Comparison of ENCODE assay signal across 23 mouse cellular contexts in the genomic region with DNA sequence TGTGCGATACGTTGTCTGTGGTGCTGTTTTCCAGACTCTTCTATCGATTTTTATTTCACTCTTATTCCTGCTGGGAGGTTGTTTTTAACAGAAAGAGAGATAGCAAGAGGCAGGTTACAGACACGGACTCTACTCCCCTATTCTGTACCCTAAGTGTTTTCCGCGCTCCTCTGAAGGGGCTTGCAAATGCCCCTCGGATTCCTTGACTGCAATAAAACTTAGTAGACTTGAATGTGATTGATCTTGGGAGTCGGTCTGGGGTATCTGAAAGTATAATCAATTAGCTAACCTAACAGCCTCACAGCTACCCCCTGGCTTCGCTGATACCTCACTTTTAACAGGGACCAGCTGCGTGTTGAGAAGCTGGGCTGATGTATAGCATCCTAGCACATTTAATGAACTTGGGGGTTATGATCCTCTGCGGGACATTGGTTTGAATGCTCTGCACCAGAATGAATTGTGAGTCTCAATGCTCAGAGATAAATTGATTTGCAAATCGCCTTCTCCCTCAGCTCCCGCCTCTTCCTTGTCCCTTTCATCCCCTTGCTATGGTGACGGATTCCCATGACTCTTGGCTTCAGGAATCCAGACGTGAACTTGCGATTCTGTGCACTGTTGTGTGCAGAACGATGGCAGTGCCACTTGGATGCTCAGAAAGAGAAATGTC. TPM values are rescaled to one million over a fixed set of nuclear protein-coding genes. Genes with fewer than 3 reads are reported as not detected.
DNase-seq lines count a peak whose midpoint lies in the region; ATAC-seq and TF ChIP-seq lines count a peak whose summit lies in the region.
"Had no signal": no experiment of that assay in that cellular context is flagged by ENCODE, and none has a peak within 500 bp of the region (broad histone marks: within the 10 kb centered on the region; RNA-seq: fewer than 3 reads in every experiment).

No protein-coding gene starts in this region.

- no peak overlapping the region for H3K27ac ChIP-seq in hindbrain, postnatal 0 days
- H3K27ac ChIP-seq in midbrain, embryonic 16.5 days (ENCODE audit: low read length), result no peak overlapping the region
- H3K27ac ChIP-seq: kidney, embryonic 15.5 days; liver, embryonic 12.5 days had no signal

- H3K9me3 ChIP-seq in hindbrain, postnatal 0 days (ENCODE audit: low read length), result no peaks in the 10 kb centered on the region
- no peaks in the 10 kb centered on the region for H3K9me3 ChIP-seq in midbrain, embryonic 16.5 days (replicated peaks; ENCODE audit: control insufficient read depth, low read length, poor library complexity, severe bottlenecking)
- H3K9me3 ChIP-seq: liver, embryonic 12.5 days had no signal

- TF ChIP-seq CTCF in brain, embryonic 14.5 days (IDR thresholded peaks at IDR 0.05; ENCODE audit: borderline replicate concordance, extremely low read depth, insufficient read depth, insufficient read length), result no peak
- no peak for TF ChIP-seq CTCF in hindbrain, postnatal 0 days (IDR thresholded peaks at IDR 0.05; ENCODE audit: low read depth)

- H3K9ac ChIP-seq in hindbrain, postnatal 0 days (replicated peaks; ENCODE audit: low read length), result no peak overlapping the region
- H3K9ac ChIP-seq in midbrain, embryonic 16.5 days (ENCODE audit: low read depth, low read length), result 0 out of 2 replicates have a peak overlapping the region, but pooled peaks have one; percentile 42
- H3K9ac ChIP-seq: kidney, embryonic 15.5 days; liver, embryonic 12.5 days; lung, embryonic 14.5 days had no signal

- peak; percentile 55; the same call in 1 of the 2 replicates for ATAC-seq in hindbrain, postnatal 0 days
- ATAC-seq in midbrain, embryonic 16.5 days, result no peak
- ATAC-seq in granulocyte monocyte progenitor cell, adult 5-6 weeks (replicated peaks; ENCODE audit: poor library complexity, severe bottlenecking), result no peak
- ATAC-seq: liver, embryonic 12.5 days had no signal

- WGBS in hindbrain, postnatal 0 days, result 29% methylated on average over 17 of the region's 17 CpGs
- 30% methylated on average over 17 of the region's 17 CpGs for WGBS in midbrain, embryonic 16.5 days

- DNase-seq in brain, embryonic 14.5 days (ENCODE audit: low read depth), result peak; percentile 68
- DNase-seq in embryo, embryonic 11 days, result peak; percentile 48
- peak; percentile 45 for DNase-seq in hindbrain, postnatal 0 days (ENCODE audit: low spot score)
- DNase-seq in frontal cortex, postnatal 25 days (ENCODE audit: low spot score in 2 of 2), result no peak
- DNase-seq in kidney, postnatal 4 days, result no peak
- DNase-seq: cerebellum, adult 9-10 months; gastrocnemius, postnatal 14 days; heart, postnatal 14 days; layer of hippocampus, postnatal 36 days; lung, embryonic 14.5 days; lung, postnatal 4 days; thymus, adult 2 months had no signal

- no peaks in the 10 kb centered on the region for H3K27me3 ChIP-seq in hindbrain, postnatal 0 days (ENCODE audit: insufficient read depth, low read length)
- H3K27me3 ChIP-seq in midbrain, embryonic 16.5 days (ENCODE audit: control insufficient read depth, insufficient read depth, low read depth, low read length), result no peaks in the 10 kb centered on the region
- H3K27me3 ChIP-seq: liver, embryonic 12.5 days had no signal

- peak overlapping the region; percentile 45 for H3K4me2 ChIP-seq in hindbrain, postnatal 0 days (ENCODE audit: low read depth, low read length)
- peak overlapping the region; percentile 24 for H3K4me2 ChIP-seq in midbrain, embryonic 16.5 days (ENCODE audit: low read length)
- H3K4me2 ChIP-seq: heart, embryonic 11.5 days; kidney, embryonic 15.5 days; liver, embryonic 12.5 days; lung, embryonic 14.5 days had no signal

- H3K4me1 ChIP-seq in hindbrain, postnatal 0 days (ENCODE audit: insufficient read depth, low read length), result peaks cover 4% of the 10 kb centered on the region; the same call in 1 of the 2 replicates
- H3K4me1 ChIP-seq in midbrain, embryonic 16.5 days (ENCODE audit: control insufficient read depth, insufficient read depth, low read length), result peaks cover 11% of the 10 kb centered on the region
- H3K4me1 ChIP-seq: kidney, embryonic 15.5 days; liver, embryonic 12.5 days had no signal

- TF ChIP-seq POLR2A in brain, embryonic 14.5 days (IDR thresholded peaks at IDR 0.05; ENCODE audit: borderline replicate concordance, extremely low read depth, insufficient read depth, insufficient read length, poor library complexity, severe bottlenecking), result no peak

- H3K4me3 ChIP-seq in hindbrain, postnatal 0 days (ENCODE audit: low read length), result no peak overlapping the region
- H3K4me3 ChIP-seq in midbrain, embryonic 16.5 days (ENCODE audit: low read depth, low read length), result no peak overlapping the region
- H3K4me3 ChIP-seq: erythroblast, embryonic 14.5 days; kidney, embryonic 15.5 days; liver, embryonic 12.5 days had no signal

- no peaks in the 10 kb centered on the region for H3K36me3 ChIP-seq in hindbrain, postnatal 0 days (ENCODE audit: insufficient read depth, low read length)
- H3K36me3 ChIP-seq in midbrain, embryonic 16.5 days (ENCODE audit: control insufficient read depth, insufficient read depth, low read length), result no peaks in the 10 kb centered on the region
- H3K36me3 ChIP-seq: kidney, embryonic 15.5 days; liver, embryonic 12.5 days had no signal

RNA-seq across cellular contexts. Expression of a gene that starts 31.7 kb away (rescaled TPM):
- polyA plus RNA-seq in brain, embryonic 14.5 days (2012; rRNA removed), result 0.15 and 0.62 TPM in 2 replicates
- total RNA-seq in hindbrain, postnatal 0 days (2014; rRNA removed), result 0.26 TPM in 1 of 2 replicates, not detected in the other
- polyA plus RNA-seq in hindbrain, postnatal 0 days (2015; fragmentation: Nextera tagmentation; extraction: Ambion mirVana), result 0.68 TPM in 2 replicates
- 0.57 and 0.90 TPM in 2 replicates for polyA plus RNA-seq in midbrain, embryonic 16.5 days (2015; fragmentation: Nextera tagmentation; extraction: Ambion mirVana)
- total RNA-seq in granulocyte monocyte progenitor cell, adult 5-6 weeks (2014; fragmentation: Nextera tagmentation), result not detected in 2 replicates
- total RNA-seq in granulocyte monocyte progenitor cell, adult 5-6 weeks (2017), result not detected in 2 replicates
- total RNA-seq: ES-E14; gastrocnemius, postnatal 14 days; monocyte, adult 5-6 weeks had no signal
- polyA plus RNA-seq: erythroblast, embryonic 14.5 days; intestine, embryonic 14.5 days; kidney, embryonic 15.5 days; liver, embryonic 12.5 days; lung, embryonic 14.5 days; small intestine, adult 2 months; stomach, embryonic 14.5 days had no signal

RNA-seq across cellular contexts. Expression of a gene that starts 50.0 kb away (rescaled TPM):
- polyA plus RNA-seq in brain, embryonic 14.5 days (2012; rRNA removed), result 6.1 and 6.2 TPM in 2 replicates
- 6.6 and 7.2 TPM in 2 replicates for total RNA-seq in hindbrain, postnatal 0 days (2014; rRNA removed)
- 2.7 and 3.1 TPM in 2 replicates for polyA plus RNA-seq in hindbrain, postnatal 0 days (2015; fragmentation: Nextera tagmentation; extraction: Ambion mirVana)
- 3.5 and 4.3 TPM in 2 replicates for polyA plus RNA-seq in midbrain, embryonic 16.5 days (2015; fragmentation: Nextera tagmentation; extraction: Ambion mirVana)
- 18.2 and 19.1 TPM in 2 replicates for total RNA-seq in granulocyte monocyte progenitor cell, adult 5-6 weeks (2014; fragmentation: Nextera tagmentation)
- total RNA-seq in granulocyte monocyte progenitor cell, adult 5-6 weeks (2017), result 15.8 and 16.7 TPM in 2 replicates

RNA-seq across cellular contexts. Expression of a gene that starts 50.0 kb away (rescaled TPM):
- 1.00 and 2.6 TPM in 2 replicates for polyA plus RNA-seq in brain, embryonic 14.5 days (2012; rRNA removed)
- 1.8 and 2.8 TPM in 2 replicates for total RNA-seq in hindbrain, postnatal 0 days (2014; rRNA removed)
- polyA plus RNA-seq in hindbrain, postnatal 0 days (2015; fragmentation: Nextera tagmentation; extraction: Ambion mirVana), result 2.8 and 4.7 TPM in 2 replicates
- 1.7 and 1.9 TPM in 2 replicates for polyA plus RNA-seq in midbrain, embryonic 16.5 days (2015; fragmentation: Nextera tagmentation; extraction: Ambion mirVana)
- not detected in 2 replicates for total RNA-seq in granulocyte monocyte progenitor cell, adult 5-6 weeks (2014; fragmentation: Nextera tagmentation)
- total RNA-seq in granulocyte monocyte progenitor cell, adult 5-6 weeks (2017), result 0.05 TPM in 1 of 2 replicates, not detected in the other
- total RNA-seq: gastrocnemius, postnatal 14 days had no signal
- polyA plus RNA-seq: erythroblast, embryonic 14.5 days; heart, embryonic 11.5 days; small intestine, adult 2 months had no signal

Comparison
In these comparisons a context has a peak if more than half of its experiments do, and no peak if none do; other contexts are left out.
1. DNase-seq: peak in brain, embryonic 14.5 days (single experiment), embryo, embryonic 11 days (single experiment) and hindbrain, postnatal 0 days (single experiment); none in frontal cortex, postnatal 25 days (0 of 2) and kidney, postnatal 4 days (0 of 2).